In the genomic region with DNA sequence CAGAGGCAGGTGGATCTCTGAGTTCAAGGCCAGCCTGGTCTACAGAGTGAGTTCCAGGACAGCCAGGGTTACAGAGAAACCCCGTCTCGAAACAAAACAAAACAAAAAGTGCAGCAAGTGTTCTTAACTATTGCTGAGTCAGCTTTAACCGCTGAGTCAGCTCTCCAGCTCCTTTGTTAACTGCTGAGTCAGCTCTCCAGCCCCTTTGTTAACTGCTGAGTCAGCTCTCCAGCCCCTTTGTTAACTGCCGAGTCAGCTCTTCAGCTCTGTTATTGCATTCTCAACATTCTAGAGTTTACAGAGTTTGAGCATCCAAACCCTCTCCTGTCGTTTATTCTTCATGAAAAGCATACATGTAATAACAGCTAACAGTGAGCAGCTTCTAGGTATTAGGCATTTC, we compare ENCODE assay signal across 19 mouse cellular contexts.
DNase-seq lines count a peak whose midpoint lies in the region; ATAC-seq and TF ChIP-seq lines count a peak whose summit lies in the region.
"Had no signal": no experiment of that assay in that cellular context is flagged by ENCODE, and none has a peak within 500 bp of the region (broad histone marks: within the 10 kb centered on the region; RNA-seq: fewer than 3 reads in every experiment).

No protein-coding gene starts in this region.

- intact Hi-C loops in heart, adult 2 months (cut with DNase I) = no loop called here

- peak; percentile 89 for ATAC-seq in heart, embryonic 11.5 days (replicated peaks; ENCODE audit: insufficient number of reproducible peaks, low FRiP score, low TSS enrichment)
- ATAC-seq in liver, embryonic 13.5 days (ENCODE audit: low read depth) = no peak
- ATAC-seq in liver, embryonic 11.5 days (replicated peaks; ENCODE audit: low FRiP score) = no peak
- ATAC-seq in kidney, embryonic 15.5 days (replicated peaks; ENCODE audit: low FRiP score) = no peak
- ATAC-seq: forebrain, embryonic 15.5 days; hindbrain, embryonic 16.5 days; inflammation-experienced regulatory T-cells, adult 6 months; intestine, postnatal 0 days had no signal

- no peak for DNase-seq in heart, adult 2 months
- DNase-seq in liver, embryonic 13.5 days = peak; percentile 28
- no peak for DNase-seq in liver, embryonic 11.5 days (ENCODE audit: low spot score)
- peak; percentile 15 for DNase-seq in NIH3T3 (ENCODE audit: low read depth)
- no peak for DNase-seq in cerebellum, adult 9-10 months
- DNase-seq: adrenal gland, postnatal 10 days; cerebellum, adult 11 months; cerebellum, adult 8-10 months; cerebellum, postnatal 25 days; gastrocnemius, postnatal 14 days; heart, postnatal 36 days; kidney, adult 8-10 months had no signal

- no peak for TF ChIP-seq CTCF in heart, adult 2 months (IDR thresholded peaks at IDR 0.05)

- no peak overlapping the region for H3K4me2 ChIP-seq in heart, embryonic 11.5 days
- H3K4me2 ChIP-seq in liver, embryonic 13.5 days = no peak overlapping the region
- no peak overlapping the region for H3K4me2 ChIP-seq in liver, embryonic 11.5 days
- H3K4me2 ChIP-seq in kidney, embryonic 15.5 days = no peak overlapping the region
- H3K4me2 ChIP-seq: embryonic facial prominence, embryonic 12.5 days; forebrain, embryonic 15.5 days had no signal

- no peaks in the 10 kb centered on the region for H3K9me3 ChIP-seq in heart, embryonic 11.5 days (replicated peaks; ENCODE audit: control insufficient read depth, low read length)
- no peaks in the 10 kb centered on the region for H3K9me3 ChIP-seq in liver, embryonic 13.5 days (replicated peaks)
- no peaks in the 10 kb centered on the region for H3K9me3 ChIP-seq in liver, embryonic 11.5 days (ENCODE audit: control insufficient read depth, low read length)
- H3K9me3 ChIP-seq in kidney, embryonic 15.5 days (replicated peaks) = no peaks in the 10 kb centered on the region
- H3K9me3 ChIP-seq: embryonic facial prominence, embryonic 12.5 days; forebrain, embryonic 15.5 days had no signal

- H3K36me3 ChIP-seq in heart, embryonic 11.5 days (ENCODE audit: control insufficient read depth, insufficient read depth, low read length) = no peaks in the 10 kb centered on the region
- no peaks in the 10 kb centered on the region for H3K36me3 ChIP-seq in heart, adult 2 months (ENCODE audit: control insufficient read depth, insufficient read depth, low read length)
- no peaks in the 10 kb centered on the region for H3K36me3 ChIP-seq in liver, embryonic 13.5 days
- H3K36me3 ChIP-seq in liver, embryonic 11.5 days (ENCODE audit: control insufficient read depth, insufficient read depth, low read length) = no peaks in the 10 kb centered on the region
- H3K36me3 ChIP-seq in kidney, embryonic 15.5 days = no peaks in the 10 kb centered on the region
- H3K36me3 ChIP-seq: embryonic facial prominence, embryonic 12.5 days; forebrain, embryonic 15.5 days had no signal

- 0 out of 2 replicates have a peak overlapping the region, but pooled peaks have one; percentile 50 for H3K27ac ChIP-seq in heart, embryonic 11.5 days (ENCODE audit: low read depth, low read length)
- no peak overlapping the region for H3K27ac ChIP-seq in heart, adult 2 months
- H3K27ac ChIP-seq in liver, embryonic 13.5 days = no peak overlapping the region
- H3K27ac ChIP-seq in liver, embryonic 11.5 days (ENCODE audit: low read depth, low read length) = no peak overlapping the region
- no peak overlapping the region for H3K27ac ChIP-seq in kidney, embryonic 15.5 days
- H3K27ac ChIP-seq: embryonic facial prominence, embryonic 12.5 days; forebrain, embryonic 15.5 days had no signal

- no peaks in the 10 kb centered on the region for H3K4me1 ChIP-seq in heart, embryonic 11.5 days (ENCODE audit: control insufficient read depth, insufficient read depth, low read length)
- H3K4me1 ChIP-seq in heart, adult 2 months (ENCODE audit: control insufficient read depth, insufficient read depth, low read length) = no peaks in the 10 kb centered on the region
- H3K4me1 ChIP-seq in liver, embryonic 13.5 days (replicated peaks) = no peaks in the 10 kb centered on the region
- H3K4me1 ChIP-seq in liver, embryonic 11.5 days (replicated peaks; ENCODE audit: control insufficient read depth, insufficient read depth, low read length) = no peaks in the 10 kb centered on the region
- no peaks in the 10 kb centered on the region for H3K4me1 ChIP-seq in kidney, embryonic 15.5 days
- H3K4me1 ChIP-seq: embryonic facial prominence, embryonic 12.5 days; forebrain, embryonic 15.5 days had no signal

- TF ChIP-seq POLR2A in heart, adult 2 months (IDR thresholded peaks at IDR 0.05; ENCODE audit: insufficient read depth, low read depth, low read length) = no peak

- no peaks in the 10 kb centered on the region for H3K27me3 ChIP-seq in heart, embryonic 11.5 days (ENCODE audit: control insufficient read depth, insufficient read depth, low read length)
- H3K27me3 ChIP-seq in heart, adult 2 months (ENCODE audit: control insufficient read depth, insufficient read depth, low read length) = no peaks in the 10 kb centered on the region
- no peaks in the 10 kb centered on the region for H3K27me3 ChIP-seq in liver, embryonic 13.5 days
- no peaks in the 10 kb centered on the region for H3K27me3 ChIP-seq in liver, embryonic 11.5 days (replicated peaks; ENCODE audit: control insufficient read depth, insufficient read depth, low read length)
- no peaks in the 10 kb centered on the region for H3K27me3 ChIP-seq in kidney, embryonic 15.5 days
- H3K27me3 ChIP-seq: embryonic facial prominence, embryonic 12.5 days; forebrain, embryonic 15.5 days had no signal

- no peak overlapping the region for H3K9ac ChIP-seq in heart, embryonic 11.5 days (ENCODE audit: low read depth, low read length)
- no peak overlapping the region for H3K9ac ChIP-seq in heart, adult 2 months (ENCODE audit: low read depth, low read length)
- H3K9ac ChIP-seq in liver, embryonic 13.5 days = no peak overlapping the region
- no peak overlapping the region for H3K9ac ChIP-seq in liver, embryonic 11.5 days (ENCODE audit: low read depth, low read length)
- H3K9ac ChIP-seq in kidney, embryonic 15.5 days = no peak overlapping the region
- H3K9ac ChIP-seq: embryonic facial prominence, embryonic 12.5 days; forebrain, embryonic 15.5 days had no signal

- H3K79me2 ChIP-seq in heart, adult 2 months (replicated peaks; ENCODE audit: control insufficient read depth, insufficient read depth, low read length) = no peaks in the 10 kb centered on the region

- H3K4me3 ChIP-seq in heart, embryonic 11.5 days (ENCODE audit: low read depth, low read length) = no peak overlapping the region
- no peak overlapping the region for H3K4me3 ChIP-seq in heart, adult 2 months
- H3K4me3 ChIP-seq in liver, embryonic 13.5 days (replicated peaks) = no peak overlapping the region
- no peak overlapping the region for H3K4me3 ChIP-seq in liver, embryonic 11.5 days (ENCODE audit: low read depth, low read length)
- H3K4me3 ChIP-seq in kidney, embryonic 15.5 days (replicated peaks) = no peak overlapping the region
- H3K4me3 ChIP-seq: embryonic facial prominence, embryonic 12.5 days; forebrain, embryonic 15.5 days had no signal

- 78% methylated on average over 5 of the region's 5 CpGs for WGBS in heart, embryonic 11.5 days (ENCODE audit: insufficient replicate concordance)
- WGBS in heart, adult 2 months = 82% methylated on average over 5 of the region's 5 CpGs
- 65% methylated on average over 5 of the region's 5 CpGs for WGBS in liver, embryonic 13.5 days (ENCODE audit: insufficient replicate concordance)
- WGBS in liver, embryonic 11.5 days = 79% methylated on average over 5 of the region's 5 CpGs
- 85% methylated on average over 5 of the region's 5 CpGs for WGBS in kidney, embryonic 15.5 days

- TF ChIP-seq EP300 in heart, adult 2 months (IDR thresholded peaks at IDR 0.05; ENCODE audit: insufficient read depth, low read depth, low read length) = no peak

Comparison
In these comparisons a context has a peak if more than half of its experiments do, and no peak if none do; other contexts are left out.
1. DNase-seq: peak in liver, embryonic 13.5 days (single experiment) and NIH3T3 (single experiment); none in heart, adult 2 months (0 of 2), liver, embryonic 11.5 days (single experiment) and cerebellum, adult 9-10 months (single experiment).